In the genomic region with DNA sequence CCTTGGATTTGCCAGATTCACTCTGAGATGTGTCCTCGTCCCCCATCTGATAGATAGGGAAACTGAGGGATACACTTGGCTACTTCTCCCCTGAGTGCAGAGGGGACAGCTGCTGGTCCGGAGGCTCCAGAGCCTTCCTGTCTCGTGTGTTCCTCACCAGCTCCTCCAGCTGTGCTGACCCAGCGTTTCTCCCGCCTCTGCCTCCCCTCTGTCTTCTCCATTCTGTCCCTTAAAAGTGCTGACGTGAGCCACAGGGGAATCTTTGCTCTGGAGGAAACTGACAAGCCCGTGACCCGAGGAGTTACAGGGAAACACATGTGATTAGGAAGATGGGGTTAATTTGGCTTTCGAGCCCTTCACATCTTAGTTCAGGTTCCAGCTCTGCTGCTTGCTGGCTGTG, we compare ENCODE assay signal across 14 mouse cellular contexts. TPM values are rescaled to one million over a fixed set of nuclear protein-coding genes. Genes with fewer than 3 reads are reported as not detected.
DNase-seq lines count a peak whose midpoint lies in the region; ATAC-seq lines count a peak whose summit lies in the region.
"Had no signal": no experiment of that assay in that cellular context is flagged by ENCODE, and none has a peak within 500 bp of the region (broad histone marks: within the 10 kb centered on the region; RNA-seq: fewer than 3 reads in every experiment).

No protein-coding gene starts in this region.

- H3K4me2 ChIP-seq in kidney, embryonic 15.5 days, result no peak overlapping the region
- H3K4me2 ChIP-seq in heart, embryonic 13.5 days, result 0 out of 2 replicates have a peak overlapping the region, but pooled peaks have one; percentile 2
- H3K4me2 ChIP-seq: lung, embryonic 14.5 days; stomach, embryonic 15.5 days had no signal

- ATAC-seq in kidney, embryonic 15.5 days (replicated peaks; ENCODE audit: low FRiP score), result no peak
- ATAC-seq in heart, embryonic 13.5 days (ENCODE audit: extremely low read depth, insufficient number of reproducible peaks, low FRiP score, low TSS enrichment), result no peak
- ATAC-seq in megakaryocyte, adult 5-6 weeks (ENCODE audit: poor library complexity, severe bottlenecking), result no peak
- ATAC-seq in inflammation-experienced regulatory T-cells, adult 6 months, result no peak

- H3K9me3 ChIP-seq in kidney, embryonic 15.5 days (replicated peaks), result no peaks in the 10 kb centered on the region
- no peaks in the 10 kb centered on the region for H3K9me3 ChIP-seq in embryonic facial prominence, embryonic 10.5 days
- H3K9me3 ChIP-seq in heart, embryonic 13.5 days, result no peaks in the 10 kb centered on the region
- H3K9me3 ChIP-seq: stomach, embryonic 15.5 days had no signal

- no peak overlapping the region for H3K9ac ChIP-seq in kidney, embryonic 15.5 days
- no peak overlapping the region for H3K9ac ChIP-seq in heart, embryonic 13.5 days
- H3K9ac ChIP-seq: lung, embryonic 14.5 days; stomach, embryonic 15.5 days had no signal

- peaks cover 3% of the 10 kb centered on the region; the same call in 1 of the 2 replicates for H3K4me1 ChIP-seq in kidney, embryonic 15.5 days
- peaks cover 66% of the 10 kb centered on the region for H3K4me1 ChIP-seq in embryonic facial prominence, embryonic 10.5 days
- peaks cover 9% of the 10 kb centered on the region for H3K4me1 ChIP-seq in heart, embryonic 13.5 days
- H3K4me1 ChIP-seq: stomach, embryonic 15.5 days had no signal

- intact Hi-C loops in left cerebral cortex, postnatal 14 days (cut with DNase I), result no loop called here

- peaks cover 52% of the 10 kb centered on the region for H3K27me3 ChIP-seq in kidney, embryonic 15.5 days
- peaks cover 18% of the 10 kb centered on the region; the same call in 1 of the 2 replicates for H3K27me3 ChIP-seq in embryonic facial prominence, embryonic 10.5 days (replicated peaks; ENCODE audit: low read depth, poor library complexity, severe bottlenecking)
- H3K27me3 ChIP-seq in heart, embryonic 13.5 days (replicated peaks), result peaks cover 13% of the 10 kb centered on the region
- H3K27me3 ChIP-seq: stomach, embryonic 15.5 days had no signal

- WGBS in kidney, embryonic 15.5 days, result 46% methylated on average over 9 of the region's 9 CpGs
- 50% methylated on average over 9 of the region's 9 CpGs for WGBS in embryonic facial prominence, embryonic 10.5 days
- WGBS in heart, embryonic 13.5 days, result 30% methylated on average over 9 of the region's 9 CpGs

- no peak overlapping the region for H3K4me3 ChIP-seq in kidney, embryonic 15.5 days (replicated peaks)
- H3K4me3 ChIP-seq in embryonic facial prominence, embryonic 10.5 days, result no peak overlapping the region
- H3K4me3 ChIP-seq in heart, embryonic 13.5 days, result no peak overlapping the region
- H3K4me3 ChIP-seq: stomach, embryonic 15.5 days had no signal

- H3K27ac ChIP-seq in kidney, embryonic 15.5 days, result no peak overlapping the region
- peak overlapping the region; percentile 71 for H3K27ac ChIP-seq in embryonic facial prominence, embryonic 10.5 days (replicated peaks)
- no peak overlapping the region for H3K27ac ChIP-seq in heart, embryonic 13.5 days (replicated peaks)
- H3K27ac ChIP-seq: stomach, embryonic 15.5 days had no signal

- no peaks in the 10 kb centered on the region for H3K36me3 ChIP-seq in kidney, embryonic 15.5 days
- H3K36me3 ChIP-seq in embryonic facial prominence, embryonic 10.5 days (replicated peaks), result no peaks in the 10 kb centered on the region
- no peaks in the 10 kb centered on the region for H3K36me3 ChIP-seq in heart, embryonic 13.5 days
- H3K36me3 ChIP-seq: stomach, embryonic 15.5 days had no signal

- peak; percentile 11 for DNase-seq in kidney, adult 11 months
- DNase-seq in embryonic facial prominence, embryonic 10.5 days (ENCODE audit: low spot score), result no peak
- DNase-seq in left cerebral cortex, postnatal 14 days (ENCODE audit: low spot score in 2 of 2), result peak; percentile 25 to 41
- no peak for DNase-seq in adrenal gland, postnatal 10 days
- DNase-seq: lung, embryonic 14.5 days had no signal

RNA-seq across cellular contexts. Expression of a gene that starts 39.4 kb away (rescaled TPM):
- polyA plus RNA-seq in kidney, embryonic 15.5 days (2015; fragmentation: Nextera tagmentation; extraction: Ambion mirVana), result not detected in 2 replicates
- not detected in 2 replicates for polyA plus RNA-seq in embryonic facial prominence, embryonic 10.5 days (2016; fragmentation: Nextera tagmentation; extraction: Ambion mirVana)
- polyA plus RNA-seq in heart, embryonic 13.5 days (2015; fragmentation: Nextera tagmentation; extraction: Ambion mirVana), result not detected in 2 replicates
- total RNA-seq in left cerebral cortex, postnatal 14 days (2021), result not detected
- total RNA-seq in megakaryocyte, adult 5-6 weeks (2015), result not detected in 2 replicates
- total RNA-seq in megakaryocyte, adult 5-6 weeks (2017), result not detected in 2 replicates
- not detected for polyA plus RNA-seq in inflammation-experienced regulatory T-cells, adult 6 months (2017; shearing (Covaris generic))
- not detected for total RNA-seq in adrenal gland, postnatal 10 days (2021)
- total RNA-seq: CH12.LX; gastrocnemius, postnatal 4 days; layer of hippocampus, adult 18-20 months had no signal
- polyA plus RNA-seq: cortical plate, adult 2 months; lung, embryonic 14.5 days; stomach, embryonic 15.5 days had no signal

RNA-seq across cellular contexts. Expression of a gene that starts 42.5 kb away (rescaled TPM):
- polyA plus RNA-seq in kidney, embryonic 15.5 days (2015; fragmentation: Nextera tagmentation; extraction: Ambion mirVana), result 0.22 and 0.23 TPM in 2 replicates
- polyA plus RNA-seq in embryonic facial prominence, embryonic 10.5 days (2016; fragmentation: Nextera tagmentation; extraction: Ambion mirVana), result 22.4 and 22.7 TPM in 2 replicates
- 0.09 and 0.16 TPM in 2 replicates for polyA plus RNA-seq in heart, embryonic 13.5 days (2015; fragmentation: Nextera tagmentation; extraction: Ambion mirVana)
- total RNA-seq in left cerebral cortex, postnatal 14 days (2021), result 1 to 10 TPM; 1.1 to 1.3 TPM
- not detected in 2 replicates for total RNA-seq in megakaryocyte, adult 5-6 weeks (2015)
- not detected in 2 replicates for total RNA-seq in megakaryocyte, adult 5-6 weeks (2017)
- polyA plus RNA-seq in inflammation-experienced regulatory T-cells, adult 6 months (2017; shearing (Covaris generic)), result under 1 TPM in 1 of 3 experiments, not detected in 2; 0.08 TPM
- under 1 TPM; 0.48 to 0.51 TPM for total RNA-seq in adrenal gland, postnatal 10 days (2021)
- total RNA-seq: CH12.LX had no signal

Comparison
In these comparisons a context has a peak if more than half of its experiments do, and no peak if none do; other contexts are left out.
1. DNase-seq: peak in kidney, adult 11 months (single experiment) and left cerebral cortex, postnatal 14 days (2 of 2); none in embryonic facial prominence, embryonic 10.5 days (single experiment) and adrenal gland, postnatal 10 days (single experiment).
2. RNA of a gene that starts 42.5 kb away (polyA plus RNA-seq): 22.4 to 22.7 TPM in embryonic facial prominence, embryonic 10.5 days; 0.22 to 0.23 TPM in kidney, embryonic 15.5 days, 0.09 to 0.16 TPM in heart, embryonic 13.5 days and 0.08 TPM in inflammation-experienced regulatory T-cells, adult 6 months; every median in the first group is over 10 times any median in the second.